Mouse (Mus musculus) gastrocnemius, adult 18-20 months (tissue): Measurements from ENCODE around the gene Ntpcr. TPM values are rescaled to one million over a fixed set of nuclear protein-coding genes. Genes with fewer than 3 reads are reported as not detected.

ENCODE experiments used
- DNase-seq: peaks from one replicate; pipeline ENCODE4 v3.0.0; 2021; ENCODE audit warnings: low spot score
- total RNA-seq, 2 experiments: library from RNA; stranded (reverse); gene quantifications; 2 replicates each; pipeline ENCODE4 v1.2.3; 2021

The Ntpcr gene
- total RNA-seq, 2 experiments from 2014 or later = 9.9 to 10.2 TPM

- no peak for DNase-seq
Measured at GRCm38 (mm10) chr8:125773281-125773803, 43.6 kb downstream of the Ntpcr start.

- DNase-seq = no peak
Measured at GRCm38 (mm10) chr8:125775031-125775430, 45.3 kb downstream of the Ntpcr start.

GRCm38 (mm10) chr8:125776314-125776713 lies 46.6 kb downstream of the Ntpcr start:
- DNase-seq = no peak

- DNase-seq = no peak
Measured at GRCm38 (mm10) chr8:125776800-125777199, 47.0 kb downstream of the Ntpcr start.

GRCm38 (mm10) chr8:125777478-125778164 lies 47.9 kb downstream of the Ntpcr start:
- DNase-seq = no peak

GRCm38 (mm10) chr8:125778919-125779318 lies 49.2 kb downstream of the Ntpcr start:
- no peak for DNase-seq

- DNase-seq = no peak
Measured at GRCm38 (mm10) chr8:125779656-125780055, 49.9 kb downstream of the Ntpcr start.

- DNase-seq = no peak
Measured at GRCm38 (mm10) chr8:125782161-125782560, 52.4 kb downstream of the Ntpcr start.

- no peak for DNase-seq
Measured at GRCm38 (mm10) chr8:125786886-125787285, 57.1 kb downstream of the Ntpcr start.

GRCm38 (mm10) chr8:125792816-125793455 lies 63.2 kb downstream of the Ntpcr start:
- DNase-seq = no peak

- no peak for DNase-seq
Measured at GRCm38 (mm10) chr8:125795341-125795740, 65.6 kb downstream of the Ntpcr start.

GRCm38 (mm10) chr8:125796970-125797369 lies 67.2 kb downstream of the Ntpcr start:
- DNase-seq = no peak

Other genes starting within 250 kb of the Ntpcr start
- gene Sipa1l2, start 160.2 kb upstream of the Ntpcr start, total RNA-seq = 1 to 10 TPM; 5.1 to 7.5 TPM
- 1 to 10 TPM; 2.0 to 2.6 TPM for gene Map10, start 60.1 kb upstream of the Ntpcr start, total RNA-seq
- under 1 TPM; 0.21 to 0.48 TPM for gene Pcnx2, start 168.4 kb downstream of the Ntpcr start, total RNA-seq
- gene Map3k21, start 180.5 kb downstream of the Ntpcr start, total RNA-seq = under 1 TPM; 0.05 to 0.26 TPM